ENCODE assay signal across 7 mouse cellular contexts in the genomic region with DNA sequence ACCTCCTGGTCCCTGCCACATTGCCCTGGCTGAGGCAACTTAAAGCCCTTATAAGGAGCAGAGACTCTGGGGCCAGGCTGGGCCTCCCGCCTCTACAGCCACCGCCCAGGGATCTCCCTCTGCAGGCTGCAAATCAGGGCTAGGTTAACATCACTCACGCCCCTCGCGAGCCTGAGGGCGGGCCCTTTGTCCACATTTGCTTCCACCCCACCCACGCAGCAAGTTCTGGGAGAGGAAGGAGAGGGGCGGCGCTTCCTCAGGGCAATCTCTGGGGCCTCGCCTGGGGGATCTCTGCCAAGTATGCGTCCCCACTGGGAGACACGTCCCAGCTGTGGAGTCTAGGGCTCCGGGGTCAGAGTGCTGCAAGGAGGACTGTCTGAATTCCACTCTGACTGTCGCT. TPM values are rescaled to one million over a fixed set of nuclear protein-coding genes. Genes with fewer than 3 reads are reported as not detected.
A peak's percentile ranks its signal among the peaks of the same experiment; 100 is the strongest.
DNase-seq lines count a peak whose midpoint lies in the region; ATAC-seq and TF ChIP-seq lines count a peak whose summit lies in the region.

No protein-coding gene starts in this region.

- H3K4me2 ChIP-seq in forebrain, embryonic 13.5 days, result peak overlapping the region; percentile 52
- H3K4me2 ChIP-seq in limb, embryonic 13.5 days (replicated peaks), result peak overlapping the region; percentile 75
- peak overlapping the region; percentile 43 for H3K4me2 ChIP-seq in midbrain, embryonic 13.5 days (replicated peaks)
- H3K4me2 ChIP-seq in stomach, embryonic 14.5 days (replicated peaks; ENCODE audit: low read depth, low read length), result peak overlapping the region; percentile 73

- H3K27me3 ChIP-seq in forebrain, embryonic 13.5 days, result no peaks in the 10 kb centered on the region
- H3K27me3 ChIP-seq in limb, embryonic 13.5 days, result no peaks in the 10 kb centered on the region
- no peaks in the 10 kb centered on the region for H3K27me3 ChIP-seq in midbrain, embryonic 13.5 days
- H3K27me3 ChIP-seq in stomach, embryonic 14.5 days (ENCODE audit: control insufficient read depth, insufficient read depth, low read length), result no peaks in the 10 kb centered on the region

- peaks cover 40% of the 10 kb centered on the region for H3K36me3 ChIP-seq in forebrain, embryonic 13.5 days (ENCODE audit: poor library complexity, severe bottlenecking)
- peaks cover 39% of the 10 kb centered on the region for H3K36me3 ChIP-seq in limb, embryonic 13.5 days
- peaks cover 36% of the 10 kb centered on the region for H3K36me3 ChIP-seq in midbrain, embryonic 13.5 days
- peaks cover 31% of the 10 kb centered on the region for H3K36me3 ChIP-seq in stomach, embryonic 14.5 days (ENCODE audit: control insufficient read depth, insufficient read depth, low read length)

- no peaks in the 10 kb centered on the region for H3K9me3 ChIP-seq in forebrain, embryonic 13.5 days (replicated peaks)
- no peaks in the 10 kb centered on the region for H3K9me3 ChIP-seq in limb, embryonic 13.5 days
- no peaks in the 10 kb centered on the region for H3K9me3 ChIP-seq in midbrain, embryonic 13.5 days
- no peaks in the 10 kb centered on the region for H3K9me3 ChIP-seq in stomach, embryonic 14.5 days (ENCODE audit: control insufficient read depth, low read depth, low read length)

- H3K27ac ChIP-seq in bone marrow, adult 2 months (ENCODE audit: control insufficient read depth, insufficient read depth, low read depth, low read length, poor library complexity), result peak overlapping the region; percentile 54
- H3K27ac ChIP-seq in forebrain, embryonic 13.5 days, result no peak overlapping the region
- peak overlapping the region; percentile 63; the same call in 1 of the 2 replicates for H3K27ac ChIP-seq in limb, embryonic 13.5 days
- no peak overlapping the region for H3K27ac ChIP-seq in midbrain, embryonic 13.5 days
- H3K27ac ChIP-seq in stomach, embryonic 14.5 days (ENCODE audit: low read length), result peak overlapping the region; percentile 94

- TF ChIP-seq POLR2A in bone marrow, adult 2 months (IDR thresholded peaks at IDR 0.05; ENCODE audit: borderline replicate concordance, control insufficient read depth, low read depth, low read length), result no peak; the same call in 1 of the 2 replicates

- ATAC-seq in forebrain, embryonic 13.5 days, result no peak
- peak; percentile 50 to 58 for ATAC-seq in hematopoietic stem cell, adult 5-6 weeks (replicated peaks in 1 of 2; ENCODE audit: insufficient read depth in 1 of 2, low FRiP score in 2 of 2, low TSS enrichment in 1 of 2, low read depth in 1 of 2, poor library complexity in 2 of 2, severe bottlenecking in 2 of 2)
- peak; percentile 55 for ATAC-seq in limb, embryonic 13.5 days (ENCODE audit: low FRiP score, low read depth)
- no peak for ATAC-seq in midbrain, embryonic 13.5 days
- ATAC-seq in stomach, embryonic 14.5 days (ENCODE audit: insufficient number of reproducible peaks, insufficient read depth, low FRiP score, low read depth), result peak; percentile 85

- peaks cover 4% of the 10 kb centered on the region; the same call in 1 of the 2 replicates for H3K4me1 ChIP-seq in bone marrow, adult 2 months (ENCODE audit: control insufficient read depth, insufficient read depth, low read length)
- H3K4me1 ChIP-seq in forebrain, embryonic 13.5 days, result peaks cover 36% of the 10 kb centered on the region
- H3K4me1 ChIP-seq in limb, embryonic 13.5 days, result peaks cover 36% of the 10 kb centered on the region
- H3K4me1 ChIP-seq in midbrain, embryonic 13.5 days (replicated peaks), result peaks cover 34% of the 10 kb centered on the region
- peaks cover 26% of the 10 kb centered on the region; the same call in 1 of the 2 replicates for H3K4me1 ChIP-seq in stomach, embryonic 14.5 days (ENCODE audit: control insufficient read depth, insufficient read depth, low read length)

- no peak for TF ChIP-seq CTCF in bone marrow, adult 2 months (IDR thresholded peaks at IDR 0.05; ENCODE audit: control insufficient read depth, insufficient read depth, low read length)

- peak overlapping the region; percentile 58 for H3K9ac ChIP-seq in forebrain, embryonic 13.5 days
- peak overlapping the region; percentile 63 for H3K9ac ChIP-seq in limb, embryonic 13.5 days
- peak overlapping the region; percentile 49 for H3K9ac ChIP-seq in midbrain, embryonic 13.5 days (replicated peaks)
- H3K9ac ChIP-seq in stomach, embryonic 14.5 days (replicated peaks; ENCODE audit: low read depth, low read length), result peak overlapping the region; percentile 34; the same call in 1 of the 2 replicates

- WGBS in bone marrow, adult 2 months, result 1% methylated on average over 14 of the region's 14 CpGs
- WGBS in forebrain, embryonic 13.5 days, result 5% methylated on average over 12 of the region's 14 CpGs
- WGBS in limb, embryonic 13.5 days, result 1% methylated on average over 13 of the region's 14 CpGs
- 4% methylated on average over 14 of the region's 14 CpGs for WGBS in midbrain, embryonic 13.5 days
- WGBS in stomach, embryonic 14.5 days, result 1% methylated on average over 14 of the region's 14 CpGs

- peak overlapping the region; percentile 70 for H3K4me3 ChIP-seq in bone marrow, adult 2 months (replicated peaks; ENCODE audit: control insufficient read depth, low read depth, low read length)
- H3K4me3 ChIP-seq in forebrain, embryonic 13.5 days, result peak overlapping the region; percentile 17
- H3K4me3 ChIP-seq in limb, embryonic 13.5 days, result peak overlapping the region; percentile 53
- peak overlapping the region; percentile 26 for H3K4me3 ChIP-seq in midbrain, embryonic 13.5 days (replicated peaks)
- H3K4me3 ChIP-seq in stomach, embryonic 14.5 days (ENCODE audit: low read depth, low read length), result peak overlapping the region; percentile 54

- peak; percentile 96 for DNase-seq in Muller cell, postnatal 12 days (ENCODE audit: inconsistent ontology term)

RNA-seq across cellular contexts. Expression of a gene that starts 3.8 kb away (rescaled TPM):
- polyA plus RNA-seq in bone marrow, adult 2 months (2011; ENCODE audit: insufficient read depth, insufficient read length, low replicate concordance, missing spikeins), result 1.1 and 3.2 TPM in 2 replicates
- 0.62 and 0.77 TPM in 2 replicates for polyA plus RNA-seq in forebrain, embryonic 13.5 days (2015; fragmentation: Nextera tagmentation; extraction: Ambion mirVana)
- not detected in 2 replicates for total RNA-seq in hematopoietic stem cell, adult 5-6 weeks (2017)
- polyA plus RNA-seq in limb, embryonic 13.5 days (2015; fragmentation: Nextera tagmentation; extraction: Ambion mirVana), result 0.15 and 0.23 TPM in 2 replicates
- polyA plus RNA-seq in midbrain, embryonic 13.5 days (2015; fragmentation: Nextera tagmentation; extraction: Ambion mirVana), result 0.66 and 1.7 TPM in 2 replicates
- polyA plus RNA-seq in stomach, embryonic 14.5 days (2014; fragmentation: Nextera tagmentation; extraction: Ambion mirVana), result 0.39 and 0.75 TPM in 2 replicates

RNA-seq across cellular contexts. Expression of a gene that starts 3.9 kb away (rescaled TPM):
- 8.6 and 19.7 TPM in 2 replicates for polyA plus RNA-seq in bone marrow, adult 2 months (2011; ENCODE audit: insufficient read depth, insufficient read length, low replicate concordance, missing spikeins)
- polyA plus RNA-seq in forebrain, embryonic 13.5 days (2015; fragmentation: Nextera tagmentation; extraction: Ambion mirVana), result 14.6 and 16.3 TPM in 2 replicates
- total RNA-seq in hematopoietic stem cell, adult 5-6 weeks (2017), result 9.2 and 12.4 TPM in 2 replicates
- polyA plus RNA-seq in limb, embryonic 13.5 days (2015; fragmentation: Nextera tagmentation; extraction: Ambion mirVana), result 63.6 and 67.8 TPM in 2 replicates
- polyA plus RNA-seq in midbrain, embryonic 13.5 days (2015; fragmentation: Nextera tagmentation; extraction: Ambion mirVana), result 21.8 and 23.8 TPM in 2 replicates
- polyA plus RNA-seq in stomach, embryonic 14.5 days (2014; fragmentation: Nextera tagmentation; extraction: Ambion mirVana), result 204 and 212 TPM in 2 replicates

RNA-seq across cellular contexts. Expression of a gene that starts 40.0 kb away (rescaled TPM):
- 0.74 and 2.0 TPM in 2 replicates for polyA plus RNA-seq in bone marrow, adult 2 months (2011; ENCODE audit: insufficient read depth, insufficient read length, low replicate concordance, missing spikeins)
- 4.6 TPM in 2 replicates for polyA plus RNA-seq in forebrain, embryonic 13.5 days (2015; fragmentation: Nextera tagmentation; extraction: Ambion mirVana)
- total RNA-seq in hematopoietic stem cell, adult 5-6 weeks (2017), result not detected in 2 replicates
- polyA plus RNA-seq in limb, embryonic 13.5 days (2015; fragmentation: Nextera tagmentation; extraction: Ambion mirVana), result 3.8 and 4.1 TPM in 2 replicates
- 4.3 and 5.2 TPM in 2 replicates for polyA plus RNA-seq in midbrain, embryonic 13.5 days (2015; fragmentation: Nextera tagmentation; extraction: Ambion mirVana)
- polyA plus RNA-seq in stomach, embryonic 14.5 days (2014; fragmentation: Nextera tagmentation; extraction: Ambion mirVana), result 3.2 and 3.8 TPM in 2 replicates

RNA-seq across cellular contexts. Expression of a gene that starts 43.3 kb away (rescaled TPM):
- 1.2 and 7.9 TPM in 2 replicates for polyA plus RNA-seq in bone marrow, adult 2 months (2011; ENCODE audit: insufficient read depth, insufficient read length, low replicate concordance, missing spikeins)
- not detected in 2 replicates for polyA plus RNA-seq in forebrain, embryonic 13.5 days (2015; fragmentation: Nextera tagmentation; extraction: Ambion mirVana)
- 0.10 and 1.2 TPM in 2 replicates for total RNA-seq in hematopoietic stem cell, adult 5-6 weeks (2017)
- polyA plus RNA-seq in limb, embryonic 13.5 days (2015; fragmentation: Nextera tagmentation; extraction: Ambion mirVana), result not detected in 2 replicates
- not detected in 2 replicates for polyA plus RNA-seq in midbrain, embryonic 13.5 days (2015; fragmentation: Nextera tagmentation; extraction: Ambion mirVana)
- not detected in 2 replicates for polyA plus RNA-seq in stomach, embryonic 14.5 days (2014; fragmentation: Nextera tagmentation; extraction: Ambion mirVana)

Comparison
In these comparisons a context has a peak if more than half of its experiments do, and no peak if none do; other contexts are left out.
1. H3K27ac ChIP-seq: peak in bone marrow, adult 2 months (single experiment), limb, embryonic 13.5 days (single experiment) and stomach, embryonic 14.5 days (single experiment); none in forebrain, embryonic 13.5 days (single experiment) and midbrain, embryonic 13.5 days (single experiment).
2. H3K4me3 ChIP-seq: peak in every context shown above with its lines; median percentile 70 in bone marrow, adult 2 months; 54 in stomach, embryonic 14.5 days; 53 in limb, embryonic 13.5 days; 26 in midbrain, embryonic 13.5 days; 17 in forebrain, embryonic 13.5 days.
3. ATAC-seq: peak in hematopoietic stem cell, adult 5-6 weeks (2 of 2), limb, embryonic 13.5 days (single experiment) and stomach, embryonic 14.5 days (single experiment); none in forebrain, embryonic 13.5 days (single experiment) and midbrain, embryonic 13.5 days (single experiment).
4. Peak in every context shown above with its lines, with median percentiles within 50 percentile points of each other: H3K4me2 ChIP-seq and H3K9ac ChIP-seq.